Mouse (Mus musculus) megakaryocyte, embryonic 14.5 days (primary cell): ENCODE measurements around the gene Fgfr2.

Source experiments
- FLI1 ChIP-seq: IDR thresholded peaks from 2 replicates; pipeline ENCODE4 v1.6.1; 2012; ENCODE audit warnings: low read length, inconsistent platforms, mixed read lengths
- GATA1 ChIP-seq: IDR thresholded peaks from 3 replicates; pipeline ENCODE4 v1.6.1; 2012; ENCODE audit warnings: mixed read lengths, low read length, inconsistent platforms, borderline replicate concordance

DNA sequence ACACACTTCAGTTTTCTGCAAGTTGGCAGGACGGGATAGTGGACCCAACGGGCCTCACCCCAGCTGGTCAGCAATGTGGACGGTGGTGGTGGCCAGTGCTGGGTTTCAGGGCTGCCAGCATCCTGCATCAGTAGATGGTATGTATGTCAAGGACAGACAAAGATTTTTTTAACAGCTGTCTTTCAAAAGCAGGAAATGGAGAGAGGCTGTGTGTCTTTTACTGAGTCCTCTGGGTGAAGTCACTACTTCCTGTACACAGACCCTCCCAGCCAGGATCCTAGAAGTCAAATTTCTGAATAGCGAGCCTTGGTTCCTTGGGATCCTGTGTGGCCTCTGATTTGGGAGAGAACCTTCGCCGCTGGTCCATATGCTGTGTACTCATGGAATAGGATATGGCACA is 2832.0 kb downstream of the Fgfr2 start:
- TF ChIP-seq GATA1: no peak
- no peak for TF ChIP-seq FLI1
